Mouse (Mus musculus): Measurements from ENCODE around the gene Erbb3. TPM values are rescaled to one million over a fixed set of nuclear protein-coding genes. Genes with fewer than 3 reads are reported as not detected.

Gene Erbb3
- 1.0 to 1.2 TPM (median 1.1 TPM) in 4 replicates for total RNA-seq (2023)

DNA sequence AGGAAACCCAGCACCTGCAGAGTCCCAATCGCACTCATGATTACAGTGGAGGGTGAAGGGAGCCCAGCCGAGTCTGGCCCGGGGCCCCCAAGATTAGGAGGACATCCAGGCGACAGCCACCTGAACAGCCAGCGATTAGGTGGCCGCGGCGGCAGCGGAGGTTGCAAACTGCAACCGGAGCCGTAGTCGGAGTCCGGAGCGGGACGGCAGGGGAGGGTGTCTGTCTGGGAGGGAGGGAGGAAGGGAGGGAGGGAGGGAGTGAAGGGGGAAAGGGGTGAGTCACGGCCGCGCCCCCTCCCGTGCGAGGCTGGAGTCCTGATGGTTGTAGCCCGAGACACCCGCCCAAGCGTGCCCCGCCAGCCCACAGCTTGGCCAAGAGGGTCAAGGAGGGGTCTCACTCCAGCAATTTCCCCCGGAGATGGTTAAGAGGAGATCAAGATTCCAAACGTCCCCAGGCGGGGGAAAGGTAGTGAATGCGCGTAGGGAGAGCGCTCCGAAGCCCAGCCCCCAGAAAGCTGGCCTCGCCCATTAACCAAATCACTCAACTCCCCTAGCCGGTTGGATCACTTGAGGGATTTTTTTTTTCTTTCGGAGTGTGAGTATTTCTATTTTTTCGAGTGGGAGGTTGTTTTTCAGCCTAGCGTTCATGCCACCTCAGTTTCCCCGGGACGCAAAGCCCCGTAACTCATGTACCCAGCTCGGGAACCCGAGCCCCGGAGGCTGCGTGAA lies at the start of gene Erbb3:
Erbb3 (minus strand) TSS at position 189 of the 729 bp plus-strand sequence.

GRCm38 (mm10) chr10:128626311-128627310 lies 37.2 kb upstream of the Erbb3 start, which contains the start of gene Rps26:
Gene Rps26 (minus strand): TSS chr10:128626747.

DNA sequence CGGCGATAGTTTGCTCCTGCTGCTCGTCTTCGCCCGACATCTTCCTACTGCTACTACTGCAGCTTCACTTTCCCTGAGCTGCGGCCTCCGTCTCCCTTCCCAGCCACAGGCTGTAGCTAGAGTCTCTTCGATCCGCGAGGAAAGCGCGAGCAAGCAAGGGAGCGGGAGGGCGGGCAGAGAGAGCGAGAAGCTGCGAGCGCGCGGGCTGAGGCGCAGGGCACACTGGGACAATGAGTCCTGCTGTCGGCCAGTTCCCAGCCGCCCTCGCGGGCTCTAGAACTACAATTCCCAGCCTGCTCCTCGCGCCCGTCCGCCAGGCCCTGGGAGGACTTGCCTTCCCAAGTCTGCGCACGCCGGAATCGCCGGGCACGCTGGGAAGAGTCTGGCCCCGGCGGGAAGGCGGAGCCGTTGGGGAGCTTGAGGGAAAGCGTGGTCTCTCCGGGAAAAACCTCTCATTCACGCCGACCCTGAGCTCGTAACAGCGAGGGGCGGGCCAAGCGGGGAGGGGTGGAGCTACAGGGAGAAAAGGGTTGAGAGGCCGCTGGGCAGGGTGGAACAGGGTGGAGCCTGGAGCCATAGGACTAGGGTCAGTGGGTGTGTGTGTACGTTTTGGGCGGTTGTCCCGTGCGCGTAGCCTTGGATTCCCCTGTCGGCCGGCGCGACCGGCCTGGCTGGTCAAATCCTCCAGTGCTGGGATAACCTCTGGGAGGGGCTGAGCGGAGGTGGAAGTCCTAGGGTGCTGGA lies 23.5 kb downstream of the Erbb3 start, which contains the start of gene Pa2g4:
Pa2g4 (minus strand) TSS at position 200 of the 744 bp plus-strand sequence.

DNA sequence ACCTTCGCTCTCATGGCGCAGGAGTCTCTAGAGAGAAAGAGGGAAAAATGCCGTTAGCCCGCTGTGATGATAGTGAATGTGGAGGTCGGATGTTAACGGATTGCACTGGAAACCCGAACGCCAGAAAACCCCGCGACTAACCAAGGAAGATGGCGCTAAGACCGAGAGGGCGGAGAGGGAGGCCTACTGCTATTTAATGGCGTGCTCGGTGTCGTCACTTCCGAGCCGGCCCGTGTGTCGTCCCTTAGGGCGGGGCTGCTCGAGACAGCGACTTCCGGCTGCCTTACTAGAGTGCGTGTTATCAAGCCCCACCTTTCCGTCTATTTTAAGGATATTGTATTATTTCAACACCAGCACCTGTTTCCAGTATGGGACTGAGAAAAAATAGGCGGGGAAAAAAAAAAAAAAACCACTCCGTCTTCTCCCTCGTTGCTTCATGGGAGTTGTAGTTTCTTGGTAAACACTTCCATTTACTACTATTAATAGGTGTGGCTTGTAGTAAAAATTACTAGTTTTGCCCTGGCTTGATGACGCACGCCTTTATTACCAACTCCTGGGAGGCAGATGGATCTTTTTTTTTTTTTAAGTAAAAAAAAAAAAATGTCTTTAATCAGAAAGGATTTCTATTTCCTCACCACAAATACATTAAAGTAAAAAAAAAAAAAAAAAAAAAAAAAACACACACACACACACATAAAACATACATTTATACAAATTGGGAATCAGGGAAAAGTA lies 40.3 kb downstream of the Erbb3 start, which contains the start of gene Rpl41:
Rpl41 (minus strand) TSS at position 359 of the 735 bp plus-strand sequence.

GRCm38 (mm10) chr10:128547361-128548032 lies 42.0 kb downstream of the Erbb3 start, which contains the start of gene Zc3h10:
Gene Zc3h10 (minus strand): TSS chr10:128547774.

GRCm38 (mm10) chr10:128525671-128526308 lies 63.7 kb downstream of the Erbb3 start, which contains the start of gene Esyt1:
Gene Esyt1 (minus strand): TSS chr10:128525871.

Other genes with a start within 250 kb of the Erbb3 start
- 28.6 to 37.3 TPM (median 32.6 TPM) in 4 replicates for gene Coq10a, start 220.7 kb downstream of the Erbb3 start, total RNA-seq (2023)
- gene Ankrd52, start 212.5 kb downstream of the Erbb3 start, total RNA-seq (2023), result 67.5 to 68.6 TPM (median 68.3 TPM) in 4 replicates
- gene Slc39a5, start 188.4 kb downstream of the Erbb3 start, total RNA-seq (2023), result not detected in 4 replicates
- gene Nabp2, start 178.2 kb downstream of the Erbb3 start, total RNA-seq (2023), result 39.1 to 49.2 TPM (median 47.1 TPM) in 4 replicates
- 61.4 to 67.3 TPM (median 65.5 TPM) in 4 replicates for gene Rnf41, start 178.0 kb downstream of the Erbb3 start, total RNA-seq (2023)
- gene Smarcc2, start 130.4 kb downstream of the Erbb3 start, total RNA-seq (2023), result 145 to 160 TPM (median 147 TPM) in 4 replicates
- 488 to 539 TPM (median 516 TPM) in 4 replicates for gene Myl6, start 95.5 kb downstream of the Erbb3 start, total RNA-seq (2023)
- gene Myl6b, start 91.0 kb downstream of the Erbb3 start, total RNA-seq (2023), result 0.58 to 0.75 TPM in 2 of 4 replicates, not detected in the others
- 224 to 242 TPM (median 239 TPM) in 4 replicates for gene Esyt1, start 63.8 kb downstream of the Erbb3 start, total RNA-seq (2023)
- 85.5 to 103 TPM (median 90.6 TPM) in 4 replicates for gene Zc3h10, start 41.9 kb downstream of the Erbb3 start, total RNA-seq (2023)
- 3,750 to 3,896 TPM (median 3,770 TPM) in 4 replicates for gene Rpl41, start 40.3 kb downstream of the Erbb3 start, total RNA-seq (2023)
- 73.4 to 79.8 TPM (median 76.2 TPM) in 4 replicates for gene Pa2g4, start 23.7 kb downstream of the Erbb3 start, total RNA-seq (2023)
- gene Rps26, start 37.1 kb upstream of the Erbb3 start, total RNA-seq (2023), result 1,181 to 1,252 TPM (median 1,193 TPM) in 4 replicates
- 0.19 to 0.27 TPM in 2 of 4 replicates, not detected in the others for gene Ikzf4, start 56.3 kb upstream of the Erbb3 start, total RNA-seq (2023)
- 6.8 to 8.6 TPM (median 7.5 TPM) in 4 replicates for gene Suox, start 84.4 kb upstream of the Erbb3 start, total RNA-seq (2023)
- 54.8 to 63.6 TPM (median 59.7 TPM) in 4 replicates for gene Rab5b, start 106.6 kb upstream of the Erbb3 start, total RNA-seq (2023)
- gene Pmel, start 114.5 kb upstream of the Erbb3 start, total RNA-seq (2023), result 0.54 to 2.0 TPM (median 0.80 TPM) in 4 replicates
- 51.3 to 55.3 TPM (median 52.6 TPM) in 4 replicates for gene Cdk2, start 115.4 kb upstream of the Erbb3 start, total RNA-seq (2023)
- 172 to 181 TPM (median 175 TPM) in 4 replicates for gene Dgka, start 155.2 kb upstream of the Erbb3 start, total RNA-seq (2023)
- 36.5 to 49.4 TPM (median 42.4 TPM) in 4 replicates for gene Pym1, start 158.2 kb upstream of the Erbb3 start, total RNA-seq (2023)
- gene Mmp19, start 201.3 kb upstream of the Erbb3 start, total RNA-seq (2023), result 0.24 to 0.47 TPM in 2 of 4 replicates, not detected in the others
- 65.7 to 75.6 TPM (median 69.1 TPM) in 4 replicates for gene Dnajc14, start 214.4 kb upstream of the Erbb3 start, total RNA-seq (2023)
- 11.7 to 17.1 TPM (median 14.3 TPM) in 4 replicates for gene Tmem198b, start 214.7 kb upstream of the Erbb3 start, total RNA-seq (2023)
- gene Sarnp, start 227.7 kb upstream of the Erbb3 start, total RNA-seq (2023), result 52.6 to 60.7 TPM (median 55.2 TPM) in 4 replicates
- 19.4 to 26.1 TPM (median 22.5 TPM) in 4 replicates for gene Ormdl2, start 232.0 kb upstream of the Erbb3 start, total RNA-seq (2023)